Mouse (Mus musculus): Measurements from ENCODE around the gene Patj.

Gene Patj

GRCm38 (mm10) chr4:98444437-98445139 lies 49.0 kb downstream of the Patj start:
- peak; percentile 97 for ATAC-seq (ENCODE audit: low TSS enrichment)

- no peak for ATAC-seq (ENCODE audit: low TSS enrichment)
Measured at GRCm38 (mm10) chr4:98449564-98450263, 54.1 kb downstream of the Patj start.

- ATAC-seq (ENCODE audit: low TSS enrichment): no peak
Measured at GRCm38 (mm10) chr4:98450308-98450707, 54.7 kb downstream of the Patj start.

GRCm38 (mm10) chr4:98450829-98451228 lies 55.2 kb downstream of the Patj start:
- ATAC-seq (ENCODE audit: low TSS enrichment): no peak

- no peak for ATAC-seq (ENCODE audit: low TSS enrichment)
Measured at GRCm38 (mm10) chr4:98451259-98451658, 55.7 kb downstream of the Patj start.

- peak; percentile 55 for ATAC-seq (ENCODE audit: low TSS enrichment)
Measured at GRCm38 (mm10) chr4:98452725-98453124, 57.1 kb downstream of the Patj start.

GRCm38 (mm10) chr4:98453231-98453630 lies 57.6 kb downstream of the Patj start:
- peak; percentile 60 for ATAC-seq (ENCODE audit: low TSS enrichment)

- peak; percentile 81 for ATAC-seq (ENCODE audit: low TSS enrichment)
Measured at GRCm38 (mm10) chr4:98455352-98455751, 59.8 kb downstream of the Patj start.

- ATAC-seq (ENCODE audit: low TSS enrichment): no peak
Measured at GRCm38 (mm10) chr4:98455910-98456309, 60.3 kb downstream of the Patj start.

- ATAC-seq (ENCODE audit: low TSS enrichment): no peak
Measured at GRCm38 (mm10) chr4:98461804-98462341, 66.3 kb downstream of the Patj start.

- ATAC-seq (ENCODE audit: low TSS enrichment): no peak
Measured at GRCm38 (mm10) chr4:98465476-98465875, 69.9 kb downstream of the Patj start.

GRCm38 (mm10) chr4:98465886-98466285 lies 70.3 kb downstream of the Patj start:
- ATAC-seq (ENCODE audit: low TSS enrichment): no peak

GRCm38 (mm10) chr4:98471376-98471775 lies 75.8 kb downstream of the Patj start:
- ATAC-seq (ENCODE audit: low TSS enrichment): no peak

GRCm38 (mm10) chr4:98473491-98473890 lies 77.9 kb downstream of the Patj start:
- no peak for ATAC-seq (ENCODE audit: low TSS enrichment)

GRCm38 (mm10) chr4:98478005-98478404 lies 82.4 kb downstream of the Patj start:
- peak; percentile 89 for ATAC-seq (ENCODE audit: low TSS enrichment)

- no peak for ATAC-seq (ENCODE audit: low TSS enrichment)
Measured at GRCm38 (mm10) chr4:98486475-98486874, 90.9 kb downstream of the Patj start.

- no peak for ATAC-seq (ENCODE audit: low TSS enrichment)
Measured at GRCm38 (mm10) chr4:98486901-98487300, 91.3 kb downstream of the Patj start.

- ATAC-seq (ENCODE audit: low TSS enrichment): peak; percentile 83
Measured at GRCm38 (mm10) chr4:98489386-98489785, 93.8 kb downstream of the Patj start.

GRCm38 (mm10) chr4:98498341-98498740 lies 102.8 kb downstream of the Patj start:
- ATAC-seq (ENCODE audit: low TSS enrichment): no peak

GRCm38 (mm10) chr4:98500182-98500581 lies 104.6 kb downstream of the Patj start:
- ATAC-seq (ENCODE audit: low TSS enrichment): no peak

GRCm38 (mm10) chr4:98500875-98501274 lies 105.3 kb downstream of the Patj start:
- ATAC-seq (ENCODE audit: low TSS enrichment): no peak

- no peak for ATAC-seq (ENCODE audit: low TSS enrichment)
Measured at GRCm38 (mm10) chr4:98504743-98505142, 109.2 kb downstream of the Patj start.
